Mouse (Mus musculus): ENCODE data around the gene Entr1. TPM values are rescaled to one million over a fixed set of nuclear protein-coding genes. Genes with fewer than 3 reads are reported as not detected.
"Not testable (repeated sequence)": the region's sequence is repeated elsewhere in the genome, so short reads cannot be mapped to it uniquely, and the experiment has no call there.

Entr1 gene
- total RNA-seq, 2 experiments from 2014 or later, result 43.4 to 48.2 TPM

GRCm38 (mm10) chr2:26390954-26391353 is 1.8 kb upstream of the Entr1 start:
- intact Hi-C loops (cut with DNase I), result no loop called here
- DNase-seq, result no peak

- no peak for DNase-seq
- intact Hi-C loops (cut with DNase I), result loop anchor here (2.0 kb wide), 1 partner anchor 20 kb away; the partner anchor contains the start of gene Inpp5e
Measured at GRCm38 (mm10) chr2:26388682-26389153, 398 bp downstream of the Entr1 start.

GRCm38 (mm10) chr2:26387713-26388112 is 1.4 kb downstream of the Entr1 start:
- intact Hi-C loops (cut with DNase I), result loop anchor here (2.0 kb wide), 1 partner anchor 21 kb away; the partner anchor contains the start of gene Inpp5e

GRCm38 (mm10) chr2:26380871-26381270 is 8.2 kb downstream of the Entr1 start:
- DNase-seq; intact Hi-C loops (cut with DNase I): not testable (repeated sequence)

More at GRCm38 (mm10) chr2:26387713-26388112, 1.4 kb downstream of the Entr1 start:
- DNase-seq, result no peak

GRCm38 (mm10) chr2:26380131-26380771 is 8.9 kb downstream of the Entr1 start, which contains the start of gene Snapc4:
Gene Snapc4 (minus strand): TSS chr2:26380653.
- peak; percentile 78 to 79 for DNase-seq
- intact Hi-C loops (cut with DNase I), result no loop called here

DNA sequence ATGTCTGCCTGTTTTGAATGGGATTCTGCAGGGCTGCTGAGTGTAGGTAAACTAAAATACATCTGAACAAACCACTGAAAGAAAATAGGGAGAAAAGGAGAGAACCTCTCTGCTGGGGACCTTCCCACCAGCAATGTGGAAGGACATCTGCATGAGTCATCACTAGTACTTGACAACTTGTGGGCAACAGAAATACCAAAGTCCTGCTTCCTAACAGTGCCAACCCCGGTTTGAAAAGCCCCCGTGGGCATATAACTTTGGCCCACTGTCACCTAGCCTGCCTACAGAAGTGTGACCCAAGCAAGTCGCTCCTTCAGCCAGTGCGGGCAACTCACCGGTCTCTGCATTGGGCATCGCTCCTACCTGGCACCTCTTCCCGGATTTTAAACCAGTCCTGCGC is 16.7 kb downstream of the Entr1 start:
- intact Hi-C loops (cut with DNase I), result no loop called here
- no peak for DNase-seq

GRCm38 (mm10) chr2:26368572-26368971 is 20.5 kb downstream of the Entr1 start:
- intact Hi-C loops (cut with DNase I), result no loop called here
- peak; percentile 51 to 58 for DNase-seq

GRCm38 (mm10) chr2:26367911-26368310 is 21.2 kb downstream of the Entr1 start:
- DNase-seq, result no peak
- intact Hi-C loops (cut with DNase I), result no loop called here

DNA sequence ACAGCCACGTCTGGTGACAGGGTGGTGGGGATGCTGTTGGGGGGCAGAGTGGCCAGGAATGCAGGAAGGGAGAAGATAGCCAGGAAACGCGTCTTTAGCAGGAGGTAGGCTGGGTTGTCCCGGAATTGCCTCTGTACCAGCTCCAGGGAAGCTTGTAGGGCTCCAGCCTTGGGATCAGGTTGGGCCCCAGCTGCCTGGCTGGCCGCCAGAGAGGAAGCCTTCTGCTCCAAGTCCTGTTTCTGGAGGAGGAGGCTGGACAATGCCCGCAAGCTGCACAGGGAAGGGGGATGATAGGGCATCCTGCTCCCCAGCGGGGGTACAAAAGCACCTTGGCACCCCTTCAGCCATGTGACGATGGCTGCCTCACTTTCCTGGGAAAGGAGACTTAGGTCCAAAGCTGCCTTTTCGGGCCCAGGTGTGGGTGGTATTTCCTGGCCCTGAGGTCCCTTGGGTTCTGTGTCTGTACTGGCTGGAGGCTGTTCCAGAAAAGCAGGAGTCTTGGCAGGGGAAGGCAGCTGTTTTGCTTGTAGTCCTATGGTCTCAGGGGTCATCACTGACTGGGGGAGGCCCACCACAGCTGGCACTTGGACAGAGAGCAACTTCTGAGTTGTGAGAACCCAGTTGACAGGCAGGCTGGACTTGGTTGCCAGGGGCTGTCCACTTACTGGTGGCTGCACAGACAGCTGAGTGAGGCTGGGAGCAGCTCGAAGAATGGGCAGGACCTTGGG is 24.2 kb downstream of the Entr1 start:
- intact Hi-C loops (cut with DNase I), result no loop called here
- DNase-seq, result peak; percentile 84

GRCm38 (mm10) chr2:26363481-26363880 is 25.6 kb downstream of the Entr1 start:
- no peak for DNase-seq
- intact Hi-C loops (cut with DNase I), result no loop called here

- intact Hi-C loops (cut with DNase I), result no loop called here
- no peak for DNase-seq
Measured at GRCm38 (mm10) chr2:26362991-26363390, 26.1 kb downstream of the Entr1 start.

GRCm38 (mm10) chr2:26360772-26361171 is 28.3 kb downstream of the Entr1 start, which contains the start of gene Card9:
Gene Card9 (minus strand): TSS chr2:26360918.
- intact Hi-C loops (cut with DNase I), result no loop called here
- no peak for DNase-seq

DNA sequence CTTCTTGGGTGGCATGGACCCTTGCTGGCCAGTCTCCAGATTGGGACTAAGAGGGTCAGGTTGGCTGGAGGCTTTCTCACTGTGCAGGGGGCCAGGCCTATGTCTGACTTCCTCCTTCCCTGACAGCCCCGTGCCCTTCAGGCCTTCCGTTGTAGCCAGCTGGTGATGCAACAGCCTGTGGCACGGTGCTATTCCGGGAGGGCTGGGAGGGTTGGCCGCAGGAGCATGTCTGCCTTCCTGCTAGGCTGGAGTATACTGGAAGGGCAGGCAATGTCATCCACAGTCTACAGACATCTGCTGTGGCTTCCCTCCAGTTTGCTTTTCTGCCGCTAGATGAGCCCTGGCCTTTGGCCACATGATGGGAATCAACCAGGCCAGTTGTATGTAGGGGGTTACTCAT is 29.1 kb downstream of the Entr1 start:
- peak in 1 of 2 experiments; percentile 59 for DNase-seq

DNA sequence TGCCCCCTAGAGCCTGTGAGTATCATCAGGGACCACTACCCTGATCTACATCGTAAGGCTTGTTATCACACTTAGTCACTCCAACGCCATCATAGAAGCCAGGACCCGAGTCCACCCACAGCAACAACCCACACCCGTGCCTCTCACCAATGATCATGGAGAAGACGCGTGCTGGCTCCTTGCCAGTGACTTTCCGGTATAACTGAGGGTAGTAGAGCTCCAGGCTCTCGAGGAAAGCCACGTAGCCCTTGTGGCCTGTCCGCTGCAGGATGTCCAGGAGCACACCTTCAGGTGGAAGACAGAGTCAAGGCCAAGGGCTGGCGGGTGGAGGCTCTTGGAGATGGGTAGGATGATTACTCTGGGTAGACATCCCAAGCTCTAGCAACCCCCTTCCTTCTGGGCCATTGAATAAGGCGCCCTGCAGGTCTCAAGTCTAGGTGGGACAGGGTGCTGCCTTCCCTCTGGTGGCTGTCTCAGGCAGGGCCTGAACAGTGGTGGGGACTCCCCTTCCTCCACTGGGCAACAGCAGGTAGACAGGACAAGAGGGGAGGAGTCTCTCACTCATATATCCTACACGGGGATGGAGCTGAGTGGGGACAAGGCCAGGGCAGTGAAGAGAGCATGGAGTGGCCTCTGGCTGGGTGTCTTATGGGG is 30.3 kb downstream of the Entr1 start:
- no peak for DNase-seq
- intact Hi-C loops (cut with DNase I), result no loop called here

More for the DNA sequence above, 29.1 kb downstream of the Entr1 start:
- intact Hi-C loops (cut with DNase I), result no loop called here

DNA sequence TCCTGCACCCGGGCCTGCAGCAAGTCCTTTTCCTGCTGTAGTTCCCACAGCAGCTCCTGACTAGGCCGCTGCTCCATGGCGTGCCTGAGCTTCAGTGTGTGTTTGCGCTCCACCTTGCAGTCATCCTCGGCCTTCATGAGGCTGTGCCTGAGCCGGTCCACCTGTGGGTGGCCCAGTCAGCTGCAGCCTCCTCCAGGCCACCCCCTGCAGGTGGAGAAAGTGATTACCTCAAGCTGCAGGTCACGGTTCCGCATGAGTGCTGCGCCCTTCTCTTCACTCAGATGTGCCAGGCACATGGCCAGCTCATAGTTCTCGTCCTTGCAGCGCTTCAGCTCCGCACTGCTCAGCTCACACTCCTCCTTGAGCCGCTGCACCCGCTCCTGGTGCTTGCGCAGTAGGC is 31.6 kb downstream of the Entr1 start:
- DNase-seq, result no peak
- intact Hi-C loops (cut with DNase I), result no loop called here

- intact Hi-C loops (cut with DNase I), result no loop called here
- DNase-seq, result no peak
Measured at GRCm38 (mm10) chr2:26356678-26357077, 32.4 kb downstream of the Entr1 start.

DNA sequence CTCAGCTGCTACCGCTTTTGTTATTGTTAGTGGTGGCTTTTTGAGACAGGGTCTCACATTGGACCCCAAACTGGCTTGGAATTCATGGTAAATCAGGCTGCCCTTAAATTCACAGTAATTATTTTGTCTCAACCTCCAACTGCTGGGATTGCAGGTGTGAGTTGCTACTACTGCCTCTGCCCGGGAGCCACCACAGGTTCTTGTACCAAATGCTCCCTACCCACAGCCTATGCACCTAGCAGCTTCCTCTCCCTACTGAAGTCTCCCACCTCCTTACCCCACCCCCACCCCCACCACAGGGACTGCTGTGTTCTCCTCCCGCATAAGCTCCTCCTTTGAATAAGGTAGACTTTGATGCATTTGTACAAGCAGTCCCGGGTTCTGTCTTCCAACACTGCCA is 32.9 kb downstream of the Entr1 start:
- intact Hi-C loops (cut with DNase I), result no loop called here
- no peak for DNase-seq

- no peak for DNase-seq
- intact Hi-C loops (cut with DNase I), result loop anchor here (2.0 to 5.0 kb wide), 2 partner anchors 22 to 37 kb away; partner anchors contain the start of gene Gpsm1
Measured at GRCm38 (mm10) chr2:26354401-26354800, 34.7 kb downstream of the Entr1 start.

GRCm38 (mm10) chr2:26353066-26353980 is 35.8 kb downstream of the Entr1 start:
- DNase-seq, result no peak
- intact Hi-C loops (cut with DNase I), result loop anchor here (5.0 kb wide), 1 partner anchor 36 kb away; the partner anchor contains the start of gene Gpsm1

All from heart, postnatal 36 days (tissue).